Mouse (Mus musculus) heart, adult 18-20 months (tissue): ENCODE data around the gene Ccdc134. TPM values are rescaled to one million over a fixed set of nuclear protein-coding genes. Genes with fewer than 3 reads are reported as not detected.

Experiments used
- DNase-seq, 2 experiments: peaks; one replicate each; pipeline ENCODE4 v3.0.0; 2021 to 2022; ENCODE audit warnings: mixed read lengths in 1 of 2
- total RNA-seq, 2 experiments: library from RNA; stranded (reverse); gene quantifications; 2 replicates each; pipeline ENCODE4 v1.2.3; 2021

Ccdc134 gene
- total RNA-seq, 2 experiments from 2014 or later: 4.0 to 4.4 TPM

- DNase-seq: peak; percentile 43 to 65
Measured at GRCm38 (mm10) chr15:82147611-82148111, 19.9 kb downstream of the Ccdc134 start.

DNA sequence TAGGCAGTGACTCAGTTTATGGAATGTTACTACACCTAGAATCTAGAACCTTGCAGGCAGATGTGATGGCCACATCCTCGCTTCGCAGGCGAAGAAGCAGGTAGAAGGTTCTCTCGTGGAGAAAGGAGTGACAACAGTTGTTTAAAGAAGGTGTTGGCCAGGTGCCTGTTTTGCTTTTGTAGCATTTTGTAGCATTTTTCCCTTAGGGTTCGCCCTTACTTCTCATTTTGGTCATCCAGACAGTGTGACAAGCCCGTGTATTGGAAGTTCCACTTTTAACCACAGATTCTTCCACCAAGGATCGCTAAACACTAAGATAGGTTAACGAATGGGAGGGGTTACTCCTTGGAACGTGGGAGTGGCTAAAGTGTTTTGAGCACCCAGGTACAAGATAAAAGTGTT lies 20.8 kb downstream of the Ccdc134 start:
- DNase-seq: peak in 1 of 2 experiments; percentile 25

DNA sequence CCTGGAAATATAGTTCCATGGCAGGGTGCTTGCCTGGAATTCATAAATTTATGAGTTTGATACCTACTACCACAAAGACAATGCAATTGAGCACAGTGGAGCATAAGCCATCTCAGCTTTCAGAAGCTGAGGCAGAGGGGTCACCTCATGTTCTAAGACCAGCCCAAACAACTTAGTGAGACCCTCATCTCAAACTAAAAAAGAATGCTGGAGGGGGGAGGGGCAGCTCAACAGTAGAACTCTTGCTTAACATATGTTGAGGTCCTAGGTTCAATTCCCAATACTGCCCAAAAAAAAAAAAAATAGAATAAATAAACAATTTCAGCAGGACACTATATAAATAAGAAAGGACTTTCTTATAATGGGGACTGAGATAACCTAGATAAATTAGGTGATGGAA lies 22.3 kb downstream of the Ccdc134 start:
- no peak for DNase-seq

GRCm38 (mm10) chr15:82151176-82151575 lies 23.5 kb downstream of the Ccdc134 start:
- no peak for DNase-seq

- no peak for DNase-seq
Measured at GRCm38 (mm10) chr15:82152022-82152421, 24.3 kb downstream of the Ccdc134 start.

DNA sequence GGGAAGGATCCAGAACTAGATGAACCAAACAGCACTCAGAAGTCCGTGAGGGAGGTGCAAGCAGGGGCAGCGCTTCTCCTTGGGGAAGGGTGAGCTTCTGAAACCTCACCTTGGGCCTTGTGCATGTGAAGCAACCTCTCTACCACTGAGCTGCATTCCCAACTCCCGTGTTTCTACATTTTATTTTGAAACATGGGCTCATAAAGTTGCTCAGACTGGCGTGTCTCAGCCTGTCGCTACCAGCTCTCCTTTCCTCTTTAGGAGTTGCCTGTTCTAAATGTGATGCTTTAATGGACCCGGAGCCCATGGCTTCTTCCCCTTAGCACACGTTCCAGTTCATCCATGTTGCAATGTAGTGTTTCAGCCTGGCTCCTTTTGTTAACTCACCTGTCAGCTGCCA lies 24.7 kb downstream of the Ccdc134 start:
- no peak for DNase-seq

DNA sequence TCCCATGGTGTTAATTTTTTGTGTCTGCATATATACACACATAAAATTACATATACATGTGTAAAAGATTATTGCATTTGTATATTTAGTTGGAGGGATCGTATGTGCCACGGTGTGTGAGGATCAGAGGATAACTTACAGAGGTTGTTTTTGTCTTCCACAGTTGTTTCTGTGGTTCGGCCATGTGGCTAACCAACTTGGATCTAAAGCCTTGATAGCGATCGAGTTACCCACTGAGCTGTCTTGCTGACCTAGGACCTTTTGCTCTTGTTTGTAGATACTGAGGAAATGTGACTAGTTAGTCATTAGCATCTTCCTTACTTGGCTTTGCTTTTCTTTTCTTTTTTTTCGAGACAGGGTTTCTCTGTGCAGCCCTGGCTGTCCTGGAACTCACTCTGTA lies 28.6 kb downstream of the Ccdc134 start:
- no peak for DNase-seq

DNA sequence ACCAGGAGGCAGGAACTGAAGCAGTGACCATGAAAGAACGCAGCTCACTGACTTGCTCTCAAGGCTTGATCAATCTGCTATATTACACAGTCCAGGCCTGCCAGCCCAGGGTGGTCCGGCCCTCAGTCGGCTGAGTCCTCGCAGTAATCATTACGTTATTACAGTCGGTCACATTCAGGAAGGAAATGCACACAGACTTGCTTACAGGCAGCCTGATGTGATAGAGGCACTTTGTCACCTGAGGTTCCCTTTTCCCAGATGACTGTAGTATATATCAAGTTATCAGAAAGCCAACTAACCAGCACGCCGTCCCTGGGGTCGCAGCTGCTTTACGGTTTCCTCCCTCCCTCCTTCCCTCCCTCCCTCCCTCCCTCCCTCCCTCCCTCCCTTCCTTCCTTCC lies 29.2 kb downstream of the Ccdc134 start:
- no peak for DNase-seq

DNA sequence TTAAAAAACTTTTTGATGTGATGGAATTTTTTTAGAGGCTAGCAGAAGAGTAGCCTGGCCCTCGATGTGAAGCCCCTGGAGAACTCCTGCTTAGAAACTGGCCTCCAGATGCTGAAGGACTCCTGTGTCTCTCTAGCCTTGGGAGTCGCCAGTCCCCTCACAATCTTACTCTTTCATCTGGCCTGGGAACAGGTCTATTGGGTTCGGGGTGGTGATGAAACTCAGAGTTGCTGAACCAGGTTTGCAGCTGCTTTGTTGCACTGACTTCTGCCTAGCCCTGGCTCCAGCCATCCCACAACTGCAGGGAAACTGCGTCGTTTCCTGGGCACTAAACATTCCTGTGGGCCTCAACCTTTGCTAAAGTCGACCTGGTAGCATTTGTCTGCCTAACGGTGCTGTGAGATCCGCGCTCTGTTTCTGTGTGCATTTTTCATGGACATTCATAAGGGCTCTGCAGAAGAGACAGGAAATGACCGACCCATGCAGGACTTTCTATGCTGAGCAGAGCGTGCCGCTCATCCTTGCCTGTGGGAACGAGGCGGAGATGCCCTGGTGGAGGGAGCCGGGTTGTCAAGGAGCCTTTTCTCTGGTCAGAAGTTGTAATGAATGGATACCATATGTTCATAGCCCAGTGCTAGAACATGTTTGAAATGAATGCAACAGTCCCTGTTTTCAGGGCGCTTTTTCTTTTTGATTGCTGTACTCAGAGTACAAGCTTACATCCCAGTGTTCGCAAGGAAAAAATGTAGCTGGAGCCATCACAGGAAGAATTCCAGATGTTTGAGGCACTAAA lies 30.7 kb downstream of the Ccdc134 start:
- DNase-seq: no peak

GRCm38 (mm10) chr15:82159471-82159870 lies 31.7 kb downstream of the Ccdc134 start:
- DNase-seq: no peak

DNA sequence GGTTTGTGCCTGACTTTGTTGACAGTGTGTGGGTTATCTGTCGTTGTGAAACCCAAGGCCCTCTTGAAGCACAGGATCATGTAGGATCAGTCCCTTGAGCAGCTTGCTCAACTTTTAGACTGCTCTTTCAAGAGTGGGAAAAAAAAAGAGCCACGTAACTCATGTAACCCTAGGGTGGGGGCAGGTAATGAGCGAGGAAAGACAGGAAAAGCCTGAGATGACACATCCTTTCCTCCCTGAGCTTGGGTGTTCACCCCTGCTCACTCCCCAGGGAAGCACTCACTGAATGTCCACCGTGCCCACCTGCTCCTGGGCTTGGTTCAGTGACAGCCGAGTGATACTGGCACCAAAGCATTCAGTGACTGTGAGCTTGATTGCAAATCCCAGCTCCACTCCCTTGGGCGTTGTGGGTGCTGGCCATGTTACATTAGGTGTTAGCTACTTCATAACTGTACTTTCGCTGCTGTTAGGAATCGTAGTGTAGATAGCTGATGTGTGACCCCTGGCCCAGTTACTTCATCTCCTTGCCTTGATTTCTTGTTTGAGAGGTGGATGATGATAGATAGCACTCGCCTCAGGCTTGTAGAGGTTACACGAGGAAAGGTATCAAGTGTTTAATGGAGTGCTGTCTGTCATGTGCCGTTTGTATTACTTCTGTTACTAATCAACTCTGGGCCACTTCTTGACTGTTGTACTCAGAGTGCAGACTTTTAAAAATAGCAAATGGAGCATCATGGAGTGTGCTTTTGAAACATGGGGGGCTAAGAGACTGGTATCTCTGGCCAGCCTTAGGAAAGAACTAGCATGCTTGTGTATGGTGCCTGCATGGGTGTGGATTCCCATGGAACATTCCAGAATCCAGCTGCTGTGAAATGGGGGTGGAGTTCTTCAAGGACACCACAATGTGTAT lies 33.3 kb downstream of the Ccdc134 start:
- DNase-seq: no peak

- DNase-seq: no peak
Measured at GRCm38 (mm10) chr15:82161965-82162600, 34.4 kb downstream of the Ccdc134 start.

- no peak for DNase-seq
Measured at GRCm38 (mm10) chr15:82163356-82164060, 35.8 kb downstream of the Ccdc134 start.

DNA sequence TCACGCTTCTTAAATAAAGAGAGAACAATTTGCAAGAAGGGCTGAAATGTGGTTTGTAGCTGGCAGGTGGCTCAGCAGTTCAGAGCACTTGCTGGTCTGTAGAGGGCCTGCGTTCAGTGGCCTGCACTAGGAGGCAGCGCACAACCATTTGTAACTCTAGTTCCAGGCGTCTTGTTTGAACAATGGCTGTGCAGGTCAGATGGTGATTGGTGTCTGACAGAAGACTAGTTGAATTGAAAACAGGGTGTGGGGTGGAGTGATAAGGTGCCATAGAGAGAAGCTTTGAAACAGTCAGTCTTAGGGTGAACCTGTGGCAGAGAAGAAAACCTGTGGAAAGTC lies 36.3 kb downstream of the Ccdc134 start:
- no peak for DNase-seq

GRCm38 (mm10) chr15:82164496-82164895 lies 36.8 kb downstream of the Ccdc134 start:
- DNase-seq: no peak

GRCm38 (mm10) chr15:82165332-82166239 lies 37.9 kb downstream of the Ccdc134 start:
- DNase-seq: peak; percentile 67 to 90

DNA sequence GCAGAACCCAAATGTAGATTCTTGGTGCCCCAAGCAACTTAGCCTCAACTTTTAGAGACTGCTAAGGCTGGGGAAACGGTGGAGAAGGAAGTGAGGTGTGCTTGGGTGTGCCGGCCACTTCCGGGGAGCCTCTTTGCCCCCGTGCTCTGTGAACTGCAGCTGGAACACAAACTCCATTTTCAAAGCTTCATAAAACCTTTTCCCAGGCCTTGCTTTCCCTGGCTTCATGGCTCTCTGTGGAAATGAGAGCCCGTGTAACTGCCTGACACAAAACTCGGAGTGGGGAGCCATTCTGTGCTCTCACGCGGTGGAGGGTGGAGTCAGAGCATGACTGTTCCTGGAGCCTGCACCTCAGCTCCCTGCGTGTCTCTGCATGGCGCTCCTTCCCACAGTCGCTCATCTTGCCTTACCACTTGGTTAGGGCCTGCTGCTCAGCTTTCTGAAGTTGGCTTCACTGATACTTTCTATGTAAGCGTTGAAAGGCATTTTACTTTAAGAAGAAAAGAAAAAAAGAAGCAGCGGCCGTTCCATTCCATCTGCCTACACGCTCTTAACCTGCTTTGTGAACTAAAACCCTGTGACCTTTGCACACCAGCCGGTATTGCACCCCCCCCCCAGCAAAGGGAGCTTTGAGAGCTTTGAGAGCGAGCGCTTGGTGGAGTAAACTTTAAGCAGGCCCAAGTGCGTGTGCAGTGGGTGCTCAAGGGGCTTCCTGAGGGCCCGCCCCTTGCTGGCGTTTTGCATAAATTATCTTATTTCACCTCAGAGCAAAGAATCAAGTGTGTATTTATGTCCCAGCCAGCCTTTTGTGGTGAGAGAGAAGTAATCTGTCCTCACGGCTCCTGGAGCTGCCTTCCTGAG lies 38.7 kb downstream of the Ccdc134 start:
- no peak for DNase-seq

- DNase-seq: no peak
Measured at GRCm38 (mm10) chr15:82167201-82168168, 39.8 kb downstream of the Ccdc134 start.

GRCm38 (mm10) chr15:82169671-82170070 lies 41.9 kb downstream of the Ccdc134 start:
- no peak for DNase-seq
